Mouse (Mus musculus) left cerebral cortex, adult 9 months (tissue): Measurements from ENCODE around the gene Cyp2ab1.

Experiments used
- DNase-seq, 2 experiments: peaks; one replicate each; pipeline ENCODE4 v3.0.0; 2022; ENCODE audit warnings: low spot score in 2 of 2

Gene Cyp2ab1

GRCm38 (mm10) chr16:20271339-20271738 is 53.9 kb downstream of the Cyp2ab1 start:
- DNase-seq = no peak

GRCm38 (mm10) chr16:20265089-20265488 is 60.1 kb downstream of the Cyp2ab1 start:
- no peak for DNase-seq
